Mouse (Mus musculus) neural tube, embryonic 12.5 days (tissue): Measurements from ENCODE around the gene Chd4. TPM values are rescaled to one million over a fixed set of nuclear protein-coding genes. Genes with fewer than 3 reads are reported as not detected.

Source experiments
- ATAC-seq: fragments of 200-750 bp; cut with Nextera tagmentation; 2 replicates; pipeline ENCODE4 v1.8.0; 2017; ENCODE audit warnings: low read depth, mild to moderate bottlenecking, moderate TSS enrichment, moderate library complexity; ENCODE audit not compliant: low FRiP score
- H3K27ac ChIP-seq: fragments of 300-500 bp; sonication (generic); 2 replicates; pipeline ENCODE4 v1.5.1; 2016
- H3K27me3 ChIP-seq: fragments of 300-500 bp; sonication (generic); replicated peaks from 2 replicates; pipeline ENCODE4 v1.6.1; 2016; ENCODE audit warnings: mild to moderate bottlenecking
- H3K36me3 ChIP-seq: fragments of 300-500 bp; sonication (generic); 2 replicates; pipeline ENCODE4 v1.6.1; 2016; ENCODE audit warnings: mild to moderate bottlenecking
- H3K4me1 ChIP-seq: fragments of 300-500 bp; sonication (generic); 2 replicates; pipeline ENCODE4 v1.6.1; 2016
- H3K4me2 ChIP-seq: fragments of 300-500 bp; sonication (generic); replicated peaks from 2 replicates; pipeline ENCODE4 v1.6.1; 2016; ENCODE audit warnings: mild to moderate bottlenecking
- H3K4me3 ChIP-seq: fragments of 300-500 bp; sonication (generic); 2 replicates; pipeline ENCODE4 v1.5.1; 2016
- H3K9ac ChIP-seq: fragments of 300-500 bp; sonication (generic); 2 replicates; pipeline ENCODE4 v1.6.1; 2016; ENCODE audit warnings: mild to moderate bottlenecking
- H3K9me3 ChIP-seq: fragments of 300-500 bp; sonication (generic); 2 replicates; pipeline ENCODE4 v1.6.1; 2016; ENCODE audit warnings: mild to moderate bottlenecking
- WGBS: fragments of 180-500 bp; shearing (Covaris S2); methylation state at CpG from one replicate; pipeline ENCODE4 v1.1.7; 2016; 5-methylcytosine and 5-hydroxymethylcytosine counted together
- microRNA-seq: library from miRNA; unstranded; fragments of <30 nt; microRNA quantifications from one replicate; pipeline ENCODE4, GENCODE M21; 2017
- polyA plus RNA-seq: library from polyadenylated mRNA; unstranded; fragments of >200 nt; fragmentation: Nextera tagmentation; extraction: Ambion mirVana; gene quantifications from 2 replicates; pipeline ENCODE4 v1.2.1, GENCODE M21; 2016

Chd4 gene
- polyA plus RNA-seq, 1 experiment from 2014 or later, result 121 TPM

DNA sequence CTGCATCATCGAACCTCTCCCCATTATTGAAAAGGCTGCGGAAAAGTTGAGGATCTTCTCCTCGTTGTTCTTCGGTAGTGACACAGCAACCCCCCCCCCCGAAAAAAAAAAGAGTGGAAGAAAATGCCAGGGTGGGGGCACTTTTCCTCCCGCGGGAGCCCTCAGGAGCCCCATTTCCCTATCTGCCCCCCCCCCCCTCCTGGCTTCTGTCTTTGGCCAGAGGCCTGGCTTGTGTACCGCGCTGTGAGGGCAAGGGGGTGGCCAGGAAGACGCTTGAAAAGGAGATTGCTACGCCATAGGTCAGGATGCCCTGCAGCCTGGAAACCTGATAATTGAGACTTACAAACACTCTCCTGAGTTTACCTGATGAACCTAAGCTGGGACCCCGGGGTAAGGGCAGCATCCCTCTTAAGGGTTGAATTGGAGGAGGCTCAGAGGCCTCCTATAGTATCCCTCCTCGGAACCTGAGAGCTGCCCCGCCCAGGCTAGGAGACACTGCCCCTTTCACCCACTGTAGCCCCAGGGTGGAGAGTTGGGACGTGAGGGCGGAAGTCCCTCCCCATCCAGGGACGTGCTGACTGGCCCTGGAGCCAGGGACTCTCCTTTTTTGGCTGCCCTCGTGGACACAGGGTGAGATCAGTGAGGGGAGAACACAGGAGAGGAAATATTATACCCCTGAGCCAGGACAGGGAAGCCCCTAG, 70.4 kb downstream of the Chd4 start, which contains the start of gene Gapdh:
Gene Gapdh, minus strand, starts transcription at position 417 of the 701 bp plus-strand sequence.
- Histone ChIP-seq H3K4me2 (peak within 1 kb of the TSS; percentile 72), H3K9ac (peak within 1 kb of the TSS; percentile 98), H3K9me3 (no peaks in the 10 kb centered on the region), H3K27ac (peak within 1 kb of the TSS; percentile 85), H3K36me3 (peaks cover 58% of the 10 kb centered on the region), H3K27me3 (no peaks in the 10 kb centered on the region), H3K4me3 (peak within 1 kb of the TSS; percentile 96), H3K4me1 (peaks cover 34% of the 10 kb centered on the region)
- 0 out of 2 replicates have a peak, but pooled peaks have one; percentile 6 for ATAC-seq
- WGBS, result under 1% methylated on average over 18 of the region's 18 CpGs

DNA sequence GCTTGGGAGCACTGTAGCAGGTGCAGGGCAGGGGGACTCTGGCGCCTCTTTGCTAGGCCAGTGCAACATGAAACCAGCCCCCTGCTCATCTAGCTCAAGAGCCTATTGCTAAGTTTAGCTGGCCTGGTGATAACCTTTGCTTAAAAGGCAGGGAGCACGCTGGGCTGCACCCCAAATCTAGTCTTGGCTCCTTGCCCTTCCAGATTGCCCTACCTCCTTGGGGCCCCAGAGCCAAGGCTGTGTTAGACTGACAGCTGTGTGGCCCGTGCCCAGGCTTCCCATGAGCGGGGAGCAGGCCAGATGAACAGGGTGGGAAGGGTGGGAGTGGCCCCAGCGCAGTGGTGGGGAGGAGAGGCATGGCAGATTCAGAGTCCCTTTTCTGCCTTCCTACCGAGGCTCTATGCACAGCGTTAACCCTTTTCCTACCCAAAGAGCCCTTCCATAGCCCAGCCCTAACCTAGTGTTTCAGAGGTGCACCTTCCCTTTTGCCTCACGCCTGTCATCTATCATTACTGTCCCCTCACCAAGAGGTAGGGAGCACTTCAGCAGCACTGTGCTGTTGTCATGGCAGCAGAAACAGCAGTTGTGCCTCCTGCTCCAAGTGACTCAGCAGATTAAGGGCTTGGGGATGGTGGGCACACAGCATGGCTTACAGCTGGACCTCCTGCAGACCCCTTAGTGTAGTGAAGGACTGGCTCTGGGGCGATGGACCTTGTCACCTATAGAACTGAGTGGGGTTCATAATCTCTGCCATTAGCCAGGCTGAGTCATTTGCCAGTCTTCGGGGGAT, 71.3 kb downstream of the Chd4 start:
- Histone ChIP-seq H3K27me3 (no peaks in the 10 kb centered on the region), H3K27ac (peak overlapping the region; percentile 42; the same call in 1 of the 2 replicates)

DNA sequence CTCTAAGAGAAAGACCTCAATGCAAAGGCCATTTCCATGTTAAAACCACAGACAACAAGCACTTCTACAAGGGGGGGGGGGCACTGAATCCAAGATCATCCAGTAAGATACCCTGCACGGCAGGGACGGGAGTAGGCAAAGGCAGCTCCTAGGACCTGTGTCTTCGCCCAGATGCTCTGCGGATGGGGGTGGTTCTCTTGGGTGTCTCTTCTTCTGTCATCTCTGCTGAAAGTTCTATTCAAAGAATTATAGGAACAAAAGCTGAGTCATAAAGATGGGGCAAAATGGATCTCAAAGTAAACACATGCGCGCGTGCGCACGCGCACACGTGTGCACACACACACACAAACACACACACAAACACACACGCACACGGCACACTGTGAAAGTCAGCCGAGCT, 72.3 kb downstream of the Chd4 start:
- Histone ChIP-seq H3K27me3 (no peaks in the 10 kb centered on the region), H3K9me3 (no peaks in the 10 kb centered on the region), H3K4me3 (no peak overlapping the region), H3K4me1 (peaks cover 34% of the 10 kb centered on the region), H3K36me3 (peaks cover 65% of the 10 kb centered on the region), H3K27ac (no peak overlapping the region), H3K4me2 (no peak overlapping the region), H3K9ac (no peak overlapping the region)
- ATAC-seq, result no peak
- WGBS, result 93% methylated on average over 14 of the region's 14 CpGs

More for the DNA sequence above, 71.3 kb downstream of the Chd4 start:
- 0 out of 2 replicates have a peak overlapping the region, but pooled peaks have one; percentile 98 for H3K9ac ChIP-seq
- no peak for ATAC-seq
- no peak overlapping the region for H3K4me3 ChIP-seq
- H3K4me2 ChIP-seq, result peak overlapping the region; percentile 72
- no peaks in the 10 kb centered on the region for H3K9me3 ChIP-seq
- 14% methylated on average over 10 of the region's 10 CpGs for WGBS
- H3K4me1 ChIP-seq, result peaks cover 34% of the 10 kb centered on the region
- peaks cover 62% of the 10 kb centered on the region for H3K36me3 ChIP-seq

DNA sequence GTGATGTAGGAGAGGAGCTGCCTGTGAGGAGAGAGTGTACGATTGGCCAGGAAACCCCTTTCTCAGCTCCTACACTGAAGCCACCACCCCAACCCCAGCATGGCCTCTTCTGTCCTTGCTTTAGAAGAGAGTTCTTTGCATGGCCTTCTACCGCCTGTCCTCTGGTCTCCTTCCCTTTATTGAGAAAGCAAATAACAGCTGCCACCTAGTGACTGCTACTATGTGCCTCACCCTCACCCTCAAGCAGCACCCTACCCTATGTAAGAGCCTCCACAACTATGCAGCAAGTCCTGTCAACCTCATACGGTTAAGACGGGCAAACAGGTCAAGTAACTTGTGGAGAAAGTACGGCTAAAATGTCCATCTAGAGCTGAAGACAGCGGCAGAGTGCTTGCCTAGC, 74.4 kb downstream of the Chd4 start:
- 91% methylated on average over 6 of the region's 6 CpGs for WGBS
- no peak overlapping the region for H3K9ac ChIP-seq
- no peaks in the 10 kb centered on the region for H3K27me3 ChIP-seq
- H3K9me3 ChIP-seq, result no peaks in the 10 kb centered on the region
- no peak for ATAC-seq
- peaks cover 78% of the 10 kb centered on the region for H3K36me3 ChIP-seq
- H3K4me2 ChIP-seq, result no peak overlapping the region
- H3K4me1 ChIP-seq, result peaks cover 21% of the 10 kb centered on the region
- no peak overlapping the region for H3K27ac ChIP-seq
- H3K4me3 ChIP-seq, result no peak overlapping the region

GRCm38 (mm10) chr6:125172474-125172873, 76.7 kb downstream of the Chd4 start:
- 96% methylated on average over 2 of the region's 2 CpGs for WGBS
- Histone ChIP-seq H3K9ac (no peak overlapping the region), H3K36me3 (peaks cover 99% of the 10 kb centered on the region), H3K4me2 (no peak overlapping the region), H3K27ac (no peak overlapping the region), H3K4me1 (peaks cover 3% of the 10 kb centered on the region), H3K9me3 (no peaks in the 10 kb centered on the region), H3K4me3 (no peak overlapping the region), H3K27me3 (no peaks in the 10 kb centered on the region)
- ATAC-seq, result no peak

DNA sequence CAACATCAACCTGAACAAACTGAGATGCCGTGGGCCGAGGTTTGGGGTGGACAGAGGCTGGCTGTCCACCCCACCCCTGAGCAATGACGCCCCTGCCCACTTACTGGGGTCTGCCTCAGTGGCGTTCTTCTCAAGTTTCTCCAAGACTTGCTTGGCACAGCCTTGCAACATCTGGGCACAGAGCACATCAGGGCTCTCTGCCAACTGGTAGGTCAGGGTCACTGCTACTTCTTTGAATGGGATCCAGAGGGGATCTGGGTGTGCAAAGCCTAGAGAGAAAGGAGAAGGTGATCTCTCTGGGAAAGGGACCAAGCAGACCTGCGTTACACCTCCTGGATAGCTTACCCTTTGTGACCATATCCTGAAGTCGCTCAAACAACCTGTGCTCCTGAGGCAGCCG, 77.5 kb downstream of the Chd4 start:
- WGBS, result 98% methylated on average over 7 of the region's 7 CpGs
- no peaks in the 10 kb centered on the region for H3K4me1 ChIP-seq
- no peak overlapping the region for H3K4me2 ChIP-seq
- H3K4me3 ChIP-seq, result no peak overlapping the region
- H3K27me3 ChIP-seq, result no peaks in the 10 kb centered on the region
- no peaks in the 10 kb centered on the region for H3K9me3 ChIP-seq
- ATAC-seq, result no peak
- no peak overlapping the region for H3K9ac ChIP-seq
- H3K36me3 ChIP-seq, result peaks cover 99% of the 10 kb centered on the region
- no peak overlapping the region for H3K27ac ChIP-seq

- no peaks in the 10 kb centered on the region for H3K4me1 ChIP-seq
- no peak overlapping the region for H3K4me3 ChIP-seq
- no peaks in the 10 kb centered on the region for H3K27me3 ChIP-seq
- ATAC-seq, result no peak
- no peak overlapping the region for H3K27ac ChIP-seq
- H3K4me2 ChIP-seq, result no peak overlapping the region
- WGBS, result 94% methylated on average over 5 of the region's 5 CpGs
- no peaks in the 10 kb centered on the region for H3K9me3 ChIP-seq
- H3K9ac ChIP-seq, result no peak overlapping the region
- H3K36me3 ChIP-seq, result peaks cover 99% of the 10 kb centered on the region
Observed at GRCm38 (mm10) chr6:125175469-125175868, 79.7 kb downstream of the Chd4 start.

- Histone ChIP-seq H3K9me3 (no peaks in the 10 kb centered on the region), H3K36me3 (peaks cover 99% of the 10 kb centered on the region), H3K9ac (no peak overlapping the region), H3K27ac (no peak overlapping the region), H3K4me3 (no peak overlapping the region), H3K27me3 (no peaks in the 10 kb centered on the region), H3K4me1 (no peaks in the 10 kb centered on the region), H3K4me2 (no peak overlapping the region)
- 95% methylated on average over 7 of the region's 7 CpGs for WGBS
- ATAC-seq, result no peak
Observed at GRCm38 (mm10) chr6:125179601-125180000, 83.8 kb downstream of the Chd4 start.

Small RNA genes lying within 50 kb of the gene (microRNA-seq; reads per million reads assigned to microRNA genes)
- not detected for gene Mir7045

Other genes with a start within 250 kb of the Chd4 start
- 27.2 and 28.4 TPM in 2 replicates for gene P3h3, start 238.2 kb upstream of the Chd4 start, polyA plus RNA-seq
- gene Gpr162, start 232.0 kb upstream of the Chd4 start, polyA plus RNA-seq, result 14.7 and 16.3 TPM in 2 replicates
- gene Cd4, start 207.8 kb upstream of the Chd4 start, polyA plus RNA-seq, result 0.06 TPM in 1 of 2 replicates, not detected in the other
- 1.8 and 2.2 TPM in 2 replicates for gene Lag3, start 184.3 kb upstream of the Chd4 start, polyA plus RNA-seq
- 718 and 773 TPM in 2 replicates for gene Ptms, start 175.9 kb upstream of the Chd4 start, polyA plus RNA-seq
- gene Mlf2, start 164.6 kb upstream of the Chd4 start, polyA plus RNA-seq, result 546 and 556 TPM in 2 replicates
- gene Cops7a, start 130.4 kb upstream of the Chd4 start, polyA plus RNA-seq, result 91.5 and 99.8 TPM in 2 replicates
- gene Pianp, start 99.3 kb upstream of the Chd4 start, polyA plus RNA-seq, result 9.8 and 10.0 TPM in 2 replicates
- gene Zfp384, start 86.8 kb upstream of the Chd4 start, polyA plus RNA-seq, result 17.0 and 19.1 TPM in 2 replicates
- gene Ing4, start 56.2 kb upstream of the Chd4 start, polyA plus RNA-seq, result 151 and 156 TPM in 2 replicates
- gene Acrbp, start 46.3 kb upstream of the Chd4 start, polyA plus RNA-seq, result 15.1 and 15.3 TPM in 2 replicates
- gene Lpar5, start 28.1 kb upstream of the Chd4 start, polyA plus RNA-seq, result 0.32 and 0.54 TPM in 2 replicates
- gene Nop2, start 35.9 kb downstream of the Chd4 start, polyA plus RNA-seq, result 53.9 and 56.3 TPM in 2 replicates
- gene Iffo1, start 49.3 kb downstream of the Chd4 start, polyA plus RNA-seq, result 21.9 and 22.6 TPM in 2 replicates
- 1,605 and 1,721 TPM in 2 replicates for gene Gapdh, start 70.5 kb downstream of the Chd4 start, polyA plus RNA-seq
- gene Ncapd2, start 95.7 kb downstream of the Chd4 start, polyA plus RNA-seq, result 131 and 140 TPM in 2 replicates
- 157 and 169 TPM in 2 replicates for gene Mrpl51, start 95.8 kb downstream of the Chd4 start, polyA plus RNA-seq
- gene Vamp1, start 119.6 kb downstream of the Chd4 start, polyA plus RNA-seq, result 7.2 and 8.0 TPM in 2 replicates
- gene Tapbpl, start 135.9 kb downstream of the Chd4 start, polyA plus RNA-seq, result 3.2 and 3.8 TPM in 2 replicates
- 2.0 and 2.3 TPM in 2 replicates for gene Cd27, start 141.0 kb downstream of the Chd4 start, polyA plus RNA-seq
- 0.42 TPM in 1 of 2 replicates, not detected in the other for gene Tuba3a, start 190.1 kb downstream of the Chd4 start, polyA plus RNA-seq
- 17.0 and 18.7 TPM in 2 replicates for gene Ltbr, start 217.9 kb downstream of the Chd4 start, polyA plus RNA-seq
- 0.13 and 0.47 TPM in 2 replicates for gene Scnn1a, start 224.7 kb downstream of the Chd4 start, polyA plus RNA-seq